Mouse (Mus musculus): ENCODE results near the gene Ccr8. TPM values are rescaled to one million over a fixed set of nuclear protein-coding genes. Genes with fewer than 3 reads are reported as not detected.

Gene Ccr8
- polyA plus RNA-seq, 1 experiment from 2014 or later, result not detected

DNA sequence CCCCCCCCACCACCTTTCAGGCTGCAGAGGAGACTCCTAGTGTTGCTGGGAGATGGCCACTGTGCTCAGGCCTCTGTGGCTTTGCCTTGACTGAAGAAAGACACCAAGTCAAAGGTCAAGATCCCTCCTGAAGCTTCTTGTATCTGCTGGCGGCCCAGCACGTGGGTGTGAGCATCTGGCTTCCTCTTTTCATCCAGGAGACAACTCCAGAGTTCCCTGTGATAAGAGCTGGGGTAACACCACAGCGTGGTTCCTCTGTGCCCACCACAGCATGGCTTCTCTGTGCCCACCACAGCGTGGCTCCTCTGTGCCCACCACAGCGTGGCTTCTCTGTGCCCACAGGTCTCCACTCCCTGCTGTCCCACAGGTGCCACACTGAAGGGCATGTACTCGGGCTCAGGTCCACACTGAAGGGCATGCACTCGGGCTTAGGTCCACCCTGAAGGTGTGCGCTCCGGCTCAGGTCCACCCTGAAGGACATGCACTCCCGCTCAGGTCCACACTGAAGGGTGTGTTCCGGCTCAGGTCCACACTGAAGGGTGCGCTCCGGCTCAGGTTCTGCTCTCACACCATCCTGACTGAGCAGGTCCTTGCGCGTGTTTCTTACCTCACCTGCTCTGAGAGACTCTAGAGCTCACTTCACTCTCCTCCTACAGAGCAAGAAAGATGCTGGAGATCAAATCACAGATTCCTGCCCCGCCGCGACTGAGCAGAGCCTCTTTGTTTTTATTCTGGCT is 8.6 kb upstream of the Ccr8 start:
- TF ChIP-seq CTCF (IDR thresholded peaks at IDR 0.05; ENCODE audit: low read depth), result no peak
- H3K9me3 ChIP-seq (replicated peaks; ENCODE audit: low read length), result no peaks in the 10 kb centered on the region
- ATAC-seq (replicated peaks; ENCODE audit: low FRiP score, low read depth) (no peak), DNase-seq (ENCODE audit: low spot score) (no peak)
- no peak overlapping the region for H3K4me3 ChIP-seq (replicated peaks; ENCODE audit: low read depth, low read length)
- H3K36me3 ChIP-seq (ENCODE audit: insufficient read depth, low read length), result no peaks in the 10 kb centered on the region
- no peaks in the 10 kb centered on the region for H3K4me1 ChIP-seq (replicated peaks; ENCODE audit: insufficient read depth, low read length)
- no peak overlapping the region for H3K27ac ChIP-seq
- 78% methylated on average over 18 of the region's 18 CpGs for WGBS
- no peaks in the 10 kb centered on the region for H3K27me3 ChIP-seq (ENCODE audit: insufficient read depth, low read length)
- no peak overlapping the region for H3K4me2 ChIP-seq (ENCODE audit: low read length)
- no peak overlapping the region for H3K9ac ChIP-seq (ENCODE audit: low read depth, low read length)

DNA sequence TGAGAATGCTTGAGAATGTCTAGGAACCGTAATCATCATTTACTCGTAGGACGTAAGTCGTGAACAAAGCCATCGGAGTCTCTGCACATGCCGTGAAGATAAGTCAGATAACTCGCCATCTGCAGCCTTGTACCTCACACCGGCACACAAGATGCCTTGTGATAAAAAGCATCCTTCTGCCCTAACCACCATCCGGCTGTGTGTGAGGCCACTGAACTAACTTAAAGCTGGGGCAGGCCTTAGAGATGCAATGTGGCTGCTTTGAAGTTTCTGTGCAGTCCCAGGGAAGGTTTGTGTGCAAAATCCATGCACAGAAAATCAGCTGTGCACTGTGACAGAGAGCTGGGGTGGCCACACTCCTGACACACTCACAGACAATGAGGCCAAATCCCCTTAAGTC is 7.5 kb upstream of the Ccr8 start:
- no peak for ATAC-seq (replicated peaks; ENCODE audit: low FRiP score, low read depth)
- no peak overlapping the region for H3K4me2 ChIP-seq (ENCODE audit: low read length)
- no peaks in the 10 kb centered on the region for H3K36me3 ChIP-seq (ENCODE audit: insufficient read depth, low read length)
- no peak for DNase-seq (ENCODE audit: low spot score)
- H3K9me3 ChIP-seq (replicated peaks; ENCODE audit: low read length), result no peaks in the 10 kb centered on the region
- no peak overlapping the region for H3K4me3 ChIP-seq (replicated peaks; ENCODE audit: low read depth, low read length)
- H3K27me3 ChIP-seq (ENCODE audit: insufficient read depth, low read length), result no peaks in the 10 kb centered on the region
- no peak for TF ChIP-seq CTCF (IDR thresholded peaks at IDR 0.05; ENCODE audit: low read depth)
- no peaks in the 10 kb centered on the region for H3K4me1 ChIP-seq (replicated peaks; ENCODE audit: insufficient read depth, low read length)
- H3K27ac ChIP-seq, result no peak overlapping the region
- WGBS, result 89% methylated on average over 9 of the region's 9 CpGs
- no peak overlapping the region for H3K9ac ChIP-seq (ENCODE audit: low read depth, low read length)

DNA sequence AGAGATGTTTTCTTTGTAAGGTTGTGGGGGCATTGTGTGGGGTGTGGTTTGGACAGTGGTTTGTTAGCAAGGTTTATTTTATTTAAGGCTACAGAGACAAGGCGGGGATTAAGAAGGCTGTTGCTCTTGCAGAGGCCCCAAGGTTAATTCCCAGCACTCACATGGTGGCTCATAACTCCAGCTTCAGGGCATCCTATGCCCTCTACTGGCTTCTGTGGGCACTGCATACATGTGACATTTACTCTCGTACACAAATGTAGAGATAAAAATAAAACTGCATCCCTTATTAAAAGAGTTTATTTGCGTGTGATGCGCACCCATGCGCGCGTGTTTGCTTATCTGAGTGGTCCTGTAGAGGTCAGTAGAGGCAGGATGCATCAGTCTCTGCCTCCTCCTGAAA is 2.8 kb upstream of the Ccr8 start:
- no peaks in the 10 kb centered on the region for H3K27me3 ChIP-seq (ENCODE audit: insufficient read depth, low read length)
- H3K4me1 ChIP-seq (replicated peaks; ENCODE audit: insufficient read depth, low read length), result no peaks in the 10 kb centered on the region
- no peak overlapping the region for H3K9ac ChIP-seq (ENCODE audit: low read depth, low read length)
- ATAC-seq (replicated peaks; ENCODE audit: low FRiP score, low read depth) (no peak), DNase-seq (ENCODE audit: low spot score) (no peak)
- peak; percentile 28; the same call in 1 of the 2 replicates for TF ChIP-seq CTCF (IDR thresholded peaks at IDR 0.05; ENCODE audit: low read depth)
- no peak overlapping the region for H3K4me3 ChIP-seq (replicated peaks; ENCODE audit: low read depth, low read length)
- no peaks in the 10 kb centered on the region for H3K9me3 ChIP-seq (replicated peaks; ENCODE audit: low read length)
- no peak overlapping the region for H3K4me2 ChIP-seq (ENCODE audit: low read length)
- no peaks in the 10 kb centered on the region for H3K36me3 ChIP-seq (ENCODE audit: insufficient read depth, low read length)
- no peak overlapping the region for H3K27ac ChIP-seq
- WGBS, result 89% methylated on average over 7 of the region's 7 CpGs

GRCm38 (mm10) chr9:120091086-120091485 is 828 bp upstream of the Ccr8 start:
- H3K27ac ChIP-seq, result no peak overlapping the region
- H3K4me1 ChIP-seq (replicated peaks; ENCODE audit: insufficient read depth, low read length), result no peaks in the 10 kb centered on the region
- TF ChIP-seq CTCF (IDR thresholded peaks at IDR 0.05; ENCODE audit: low read depth), result no peak
- WGBS, result 79% methylated on average over 10 of the region's 10 CpGs
- H3K4me2 ChIP-seq (ENCODE audit: low read length), result no peak overlapping the region
- no peak overlapping the region for H3K9ac ChIP-seq (ENCODE audit: low read depth, low read length)
- H3K27me3 ChIP-seq (ENCODE audit: insufficient read depth, low read length), result no peaks in the 10 kb centered on the region
- DNase-seq (ENCODE audit: low spot score) (no peak), ATAC-seq (replicated peaks; ENCODE audit: low FRiP score, low read depth) (no peak)
- no peak overlapping the region for H3K4me3 ChIP-seq (replicated peaks; ENCODE audit: low read depth, low read length)
- H3K9me3 ChIP-seq (replicated peaks; ENCODE audit: low read length), result no peaks in the 10 kb centered on the region
- H3K36me3 ChIP-seq (ENCODE audit: insufficient read depth, low read length), result no peaks in the 10 kb centered on the region

- Histone ChIP-seq H3K9me3 (replicated peaks; ENCODE audit: low read length) (no peaks in the 10 kb centered on the region), H3K27me3 (ENCODE audit: insufficient read depth, low read length) (no peaks in the 10 kb centered on the region), H3K27ac (no peak overlapping the region), H3K4me3 (replicated peaks; ENCODE audit: low read depth, low read length) (no peak overlapping the region), H3K4me1 (replicated peaks; ENCODE audit: insufficient read depth, low read length) (no peaks in the 10 kb centered on the region), H3K9ac (ENCODE audit: low read depth, low read length) (no peak overlapping the region), H3K36me3 (ENCODE audit: insufficient read depth, low read length) (no peaks in the 10 kb centered on the region), H3K4me2 (ENCODE audit: low read length) (no peak overlapping the region)
- DNase-seq (ENCODE audit: low spot score), result no peak
- ATAC-seq (replicated peaks; ENCODE audit: low FRiP score, low read depth), result no peak
- TF ChIP-seq CTCF (IDR thresholded peaks at IDR 0.05; ENCODE audit: low read depth), result no peak
- 87% methylated on average over 13 of the region's 13 CpGs for WGBS
Observed at GRCm38 (mm10) chr9:120093701-120094100, 1.8 kb downstream of the Ccr8 start.

DNA sequence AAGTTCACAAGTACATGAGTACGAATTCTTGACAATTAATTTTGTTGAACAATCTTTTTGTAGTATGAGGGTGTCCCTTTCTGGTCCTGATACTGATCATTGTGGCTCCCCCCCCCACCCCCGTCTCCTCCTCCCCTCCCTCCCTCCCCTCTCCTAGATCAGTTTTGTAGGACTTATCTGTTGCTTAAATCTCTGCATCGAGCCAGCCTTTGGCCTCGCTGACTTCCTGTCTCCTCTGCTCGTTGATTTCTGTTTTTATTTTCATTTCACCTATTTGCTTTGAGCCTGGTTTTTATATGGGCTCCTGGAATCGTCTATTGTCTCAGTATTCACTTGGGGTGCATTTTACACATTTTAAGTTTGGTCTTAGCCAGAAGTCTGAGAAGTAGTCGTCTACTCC is 4.0 kb downstream of the Ccr8 start:
- no peak for ATAC-seq (replicated peaks; ENCODE audit: low FRiP score, low read depth)

DNA sequence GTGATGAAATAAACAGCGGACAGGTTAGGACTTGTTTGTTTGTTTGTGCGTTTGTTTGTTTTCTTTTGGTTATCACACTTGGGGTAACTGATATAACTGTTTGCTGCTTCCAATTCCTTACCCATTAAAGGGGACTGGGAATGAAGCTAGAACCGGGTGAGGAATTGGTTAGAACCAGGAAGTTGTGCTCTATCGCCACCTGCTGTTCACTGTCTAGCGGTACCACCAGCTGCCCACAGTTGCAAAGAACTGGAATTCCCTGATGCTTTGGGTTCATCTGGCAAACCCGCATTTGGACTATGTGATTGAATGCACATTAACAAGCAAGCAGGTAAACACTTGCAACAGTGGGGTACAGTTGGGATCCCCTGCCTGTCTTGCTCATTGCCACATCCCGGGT is 6.8 kb downstream of the Ccr8 start:
- Histone ChIP-seq H3K4me2 (ENCODE audit: low read length) (no peak overlapping the region), H3K27ac (no peak overlapping the region), H3K4me1 (replicated peaks; ENCODE audit: insufficient read depth, low read length) (no peaks in the 10 kb centered on the region), H3K9ac (ENCODE audit: low read depth, low read length) (no peak overlapping the region), H3K36me3 (ENCODE audit: insufficient read depth, low read length) (no peaks in the 10 kb centered on the region), H3K9me3 (replicated peaks; ENCODE audit: low read length) (no peaks in the 10 kb centered on the region), H3K4me3 (replicated peaks; ENCODE audit: low read depth, low read length) (no peak overlapping the region), H3K27me3 (ENCODE audit: insufficient read depth, low read length) (no peaks in the 10 kb centered on the region)
- TF ChIP-seq CTCF (IDR thresholded peaks at IDR 0.05; ENCODE audit: low read depth), result peak; percentile 89
- 20% methylated on average over 7 of the region's 7 CpGs for WGBS
- DNase-seq (ENCODE audit: low spot score), result peak; percentile 87
- no peak for ATAC-seq (replicated peaks; ENCODE audit: low FRiP score, low read depth)

More for the DNA sequence above, 4.0 kb downstream of the Ccr8 start:
- WGBS, result 43% methylated on average over 7 of the region's 7 CpGs
- no peak for TF ChIP-seq CTCF (IDR thresholded peaks at IDR 0.05; ENCODE audit: low read depth)
- Histone ChIP-seq H3K27me3 (ENCODE audit: insufficient read depth, low read length) (no peaks in the 10 kb centered on the region), H3K4me2 (ENCODE audit: low read length) (no peak overlapping the region), H3K9ac (ENCODE audit: low read depth, low read length) (no peak overlapping the region), H3K27ac (no peak overlapping the region), H3K4me3 (replicated peaks; ENCODE audit: low read depth, low read length) (no peak overlapping the region), H3K36me3 (ENCODE audit: insufficient read depth, low read length) (no peaks in the 10 kb centered on the region), H3K9me3 (replicated peaks; ENCODE audit: low read length) (no peaks in the 10 kb centered on the region), H3K4me1 (replicated peaks; ENCODE audit: insufficient read depth, low read length) (no peaks in the 10 kb centered on the region)
- no peak for DNase-seq (ENCODE audit: low spot score)

All from kidney, postnatal 0 days (tissue).